Mouse (Mus musculus): ENCODE data around the gene Cers6. TPM values are rescaled to one million over a fixed set of nuclear protein-coding genes. Genes with fewer than 3 reads are reported as not detected.

Cers6 gene
- polyA plus RNA-seq, 1 experiment, result 78.2 TPM

DNA sequence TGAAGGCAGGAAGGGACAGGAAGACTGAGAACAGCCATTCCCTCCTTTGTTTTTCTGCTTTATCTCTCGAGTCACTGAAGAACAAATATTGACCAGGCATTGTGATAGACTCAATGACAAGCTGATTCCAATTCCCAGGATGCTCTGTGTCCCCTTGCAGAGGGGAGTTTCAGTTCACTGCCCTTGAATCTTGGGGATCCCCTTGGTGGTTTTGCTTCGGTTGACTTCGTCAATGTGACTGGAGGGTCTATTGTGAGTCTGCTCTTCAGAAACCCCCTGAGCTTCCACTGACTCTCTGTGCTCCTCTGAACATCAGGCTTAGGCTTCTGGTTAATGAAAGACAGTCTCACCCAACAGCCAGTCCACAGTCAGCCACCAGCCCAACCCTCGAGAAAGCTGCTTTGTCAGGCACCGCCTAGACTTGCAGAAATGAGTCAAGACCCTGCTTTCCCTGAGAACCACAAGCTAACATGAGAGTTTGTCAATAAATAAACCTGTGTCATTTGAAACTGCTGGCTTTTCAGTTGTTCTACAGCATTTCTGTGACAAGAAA, 271.3 kb downstream of the Cers6 start:
- H3K4me1 ChIP-seq (ENCODE audit: control insufficient read depth, insufficient read depth, low read length), result 0 out of 2 replicates have a peak, but pooled peaks cover 3% of the 10 kb centered on the region
- H3K4me3 ChIP-seq (ENCODE audit: insufficient read depth, low read length), result no peak overlapping the region
- TF ChIP-seq CTCF (IDR thresholded peaks at IDR 0.05; ENCODE audit: borderline replicate concordance, insufficient read depth, low read length) (no peak), POLR2A (IDR thresholded peaks at IDR 0.05; ENCODE audit: low read depth, low read length) (no peak)
- H3K27ac ChIP-seq (ENCODE audit: insufficient read depth, low read length), result no peak overlapping the region

DNA sequence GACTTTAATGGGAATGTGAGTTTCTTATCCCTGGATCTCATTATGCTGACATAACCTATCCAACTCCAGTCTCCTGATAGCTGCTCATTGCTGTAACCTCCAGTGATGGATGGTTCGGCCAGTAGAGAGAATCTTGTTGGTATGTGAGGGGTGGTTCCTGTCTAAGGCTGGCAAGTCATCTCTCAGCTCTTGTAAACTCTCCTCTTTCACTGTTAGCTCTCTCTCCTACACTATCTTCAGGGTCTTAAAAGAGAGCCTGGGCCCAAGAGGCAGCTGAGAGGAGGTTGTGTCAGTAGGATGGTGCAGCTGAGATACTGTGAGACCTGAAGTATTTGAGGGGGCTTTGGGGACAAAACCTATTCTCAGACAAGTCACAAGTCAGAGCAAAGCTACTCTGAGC, 272.9 kb downstream of the Cers6 start:
- TF ChIP-seq CTCF (IDR thresholded peaks at IDR 0.05; ENCODE audit: borderline replicate concordance, insufficient read depth, low read length) (no peak), POLR2A (IDR thresholded peaks at IDR 0.05; ENCODE audit: low read depth, low read length) (no peak)
- Histone ChIP-seq H3K4me1 (ENCODE audit: control insufficient read depth, insufficient read depth, low read length) (0 out of 2 replicates have a peak, but pooled peaks cover 3% of the 10 kb centered on the region), H3K27ac (ENCODE audit: insufficient read depth, low read length) (no peak overlapping the region), H3K4me3 (ENCODE audit: insufficient read depth, low read length) (no peak overlapping the region)

DNA sequence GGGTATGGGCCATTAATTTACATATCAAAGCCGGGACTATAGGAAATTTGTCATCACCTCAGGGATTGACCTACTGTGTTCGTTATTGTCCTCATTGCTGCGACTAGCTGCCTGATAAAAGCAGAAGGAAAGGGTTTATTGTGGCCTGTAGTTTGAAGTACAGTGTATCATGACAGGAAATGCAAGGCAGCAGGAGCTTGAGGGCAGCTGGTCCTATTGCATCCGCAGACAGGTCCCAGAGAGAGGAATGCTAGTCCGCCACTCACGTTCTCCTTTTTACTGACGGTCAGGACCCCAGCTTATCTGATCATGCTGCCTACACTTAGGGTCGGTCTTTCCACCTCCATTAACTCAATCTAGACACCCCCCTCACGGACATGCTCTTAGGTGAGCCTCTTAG, 273.7 kb downstream of the Cers6 start:
- H3K4me1 ChIP-seq (ENCODE audit: control insufficient read depth, insufficient read depth, low read length), result 0 out of 2 replicates have a peak, but pooled peaks cover 3% of the 10 kb centered on the region
- TF ChIP-seq POLR2A (IDR thresholded peaks at IDR 0.05; ENCODE audit: low read depth, low read length) (no peak), CTCF (IDR thresholded peaks at IDR 0.05; ENCODE audit: borderline replicate concordance, insufficient read depth, low read length) (no peak)
- no peak overlapping the region for H3K4me3 ChIP-seq (ENCODE audit: insufficient read depth, low read length)
- H3K27ac ChIP-seq (ENCODE audit: insufficient read depth, low read length), result no peak overlapping the region

DNA sequence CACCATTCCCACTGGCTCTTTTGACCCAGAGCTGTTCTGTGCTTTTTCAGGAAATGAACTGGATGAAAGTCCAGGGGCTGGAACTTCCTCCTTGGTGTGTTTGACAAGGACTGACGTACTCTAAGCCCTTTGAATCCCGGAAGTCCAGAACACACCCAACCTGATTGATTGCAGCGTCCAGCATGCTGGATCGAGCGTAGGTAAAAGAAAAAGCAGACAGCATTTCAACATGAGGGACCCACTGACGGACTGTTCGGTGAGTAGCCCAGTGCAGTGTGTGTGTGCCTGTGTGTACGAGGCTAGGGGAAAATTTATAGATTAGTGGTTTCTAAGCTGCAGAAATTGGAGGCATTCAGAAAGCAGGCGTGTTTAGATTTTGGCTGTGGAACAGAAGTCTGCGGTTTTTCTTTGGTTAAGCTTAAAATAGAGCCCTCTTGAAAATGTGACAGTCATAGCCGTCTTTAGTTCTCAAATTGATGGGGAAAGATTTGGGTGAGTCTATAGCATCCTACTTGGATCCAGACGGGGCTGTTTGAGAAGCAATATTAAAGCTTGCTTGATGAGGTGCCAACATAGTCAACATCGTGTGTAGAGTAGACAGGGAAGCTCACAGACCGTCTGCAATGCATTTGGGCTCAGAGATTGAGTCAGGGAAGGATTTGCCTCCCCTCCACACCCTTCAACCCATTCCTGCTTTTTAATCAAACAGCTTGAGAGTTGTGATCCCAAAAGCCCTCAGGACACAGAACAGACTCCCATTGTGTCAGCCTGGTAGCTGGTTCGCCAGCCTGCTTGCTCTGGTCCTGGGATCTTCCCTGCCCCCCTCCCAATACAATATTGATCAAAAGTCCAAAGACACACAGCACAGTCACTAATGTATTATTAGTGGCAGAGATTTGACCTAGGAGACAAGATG, 274.7 kb downstream of the Cers6 start, which contains the start of gene Nostrin:
Gene Nostrin, plus strand, starts transcription at position 140 of the 916 bp plus-strand sequence.
- no peak for TF ChIP-seq POLR2A (IDR thresholded peaks at IDR 0.05; ENCODE audit: low read depth, low read length)
- no peak for TF ChIP-seq CTCF (IDR thresholded peaks at IDR 0.05; ENCODE audit: borderline replicate concordance, insufficient read depth, low read length)
- no peak within 1 kb of the TSS for H3K4me3 ChIP-seq (ENCODE audit: insufficient read depth, low read length)
- H3K4me1 ChIP-seq (ENCODE audit: control insufficient read depth, insufficient read depth, low read length), result 0 out of 2 replicates have a peak, but pooled peaks cover 3% of the 10 kb centered on the region
- peak within 1 kb of the TSS; percentile 31; the same call in 1 of the 2 replicates for H3K27ac ChIP-seq (ENCODE audit: insufficient read depth, low read length)

DNA sequence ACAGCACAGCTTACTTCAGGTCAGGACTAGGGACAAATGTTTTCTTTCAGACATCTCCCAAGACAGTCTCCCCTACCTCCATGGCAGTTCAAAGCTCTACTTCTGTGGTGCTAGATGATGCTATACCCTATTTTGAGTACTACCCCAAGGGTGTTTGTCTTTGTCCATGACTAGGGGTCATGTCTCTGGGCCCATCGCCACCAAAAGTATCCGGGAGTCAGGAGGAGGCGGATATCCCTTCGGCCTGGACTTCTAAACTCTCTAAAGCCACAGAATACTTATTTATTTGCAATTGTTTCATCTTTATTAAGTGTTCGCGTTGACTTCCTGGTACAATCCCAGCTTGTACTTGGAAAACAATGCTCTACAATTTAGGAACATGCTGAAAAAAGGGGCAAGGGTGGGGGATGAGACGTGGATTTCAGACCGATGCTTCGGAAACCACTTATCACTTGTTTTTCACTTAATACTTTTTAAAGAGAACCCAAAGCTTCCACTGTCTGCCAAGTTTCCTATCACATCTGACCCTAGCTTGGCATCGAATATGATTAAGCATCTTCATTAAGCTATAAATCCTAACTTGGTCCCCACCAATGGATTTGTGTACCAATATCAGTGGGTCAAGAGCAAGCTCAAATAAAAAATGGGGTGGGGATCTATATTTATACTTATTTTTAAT, 276.3 kb downstream of the Cers6 start:
- no peak overlapping the region for H3K27ac ChIP-seq (ENCODE audit: insufficient read depth, low read length)
- H3K4me3 ChIP-seq (ENCODE audit: insufficient read depth, low read length), result no peak overlapping the region
- no peak for TF ChIP-seq POLR2A (IDR thresholded peaks at IDR 0.05; ENCODE audit: low read depth, low read length)
- TF ChIP-seq CTCF (IDR thresholded peaks at IDR 0.05; ENCODE audit: borderline replicate concordance, insufficient read depth, low read length), result no peak
- H3K4me1 ChIP-seq (ENCODE audit: control insufficient read depth, insufficient read depth, low read length), result 0 out of 2 replicates have a peak, but pooled peaks cover 3% of the 10 kb centered on the region

DNA sequence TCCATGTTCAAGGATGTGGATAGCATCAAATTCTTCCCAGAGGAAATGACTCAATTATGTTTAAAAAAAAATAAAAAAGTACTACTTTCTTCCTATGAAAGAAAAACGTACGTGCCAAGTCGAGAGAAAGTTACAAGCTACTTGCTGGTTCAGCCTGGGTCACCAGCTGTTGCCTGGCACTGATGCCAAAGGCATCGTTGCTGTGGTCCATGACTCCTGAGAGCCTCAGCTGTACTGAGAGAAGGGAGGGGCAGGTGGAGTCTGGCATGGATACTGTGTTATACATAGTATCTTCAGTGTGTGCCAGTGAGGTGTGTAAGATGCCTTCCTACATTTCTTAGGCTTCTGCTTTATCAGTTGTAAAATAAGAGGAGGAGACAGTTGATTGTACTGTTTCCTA, 277.5 kb downstream of the Cers6 start:
- TF ChIP-seq POLR2A (IDR thresholded peaks at IDR 0.05; ENCODE audit: low read depth, low read length), result no peak
- no peak for TF ChIP-seq CTCF (IDR thresholded peaks at IDR 0.05; ENCODE audit: borderline replicate concordance, insufficient read depth, low read length)
- H3K4me1 ChIP-seq (ENCODE audit: control insufficient read depth, insufficient read depth, low read length), result 0 out of 2 replicates have a peak, but pooled peaks cover 3% of the 10 kb centered on the region
- no peak overlapping the region for H3K27ac ChIP-seq (ENCODE audit: insufficient read depth, low read length)
- H3K4me3 ChIP-seq (ENCODE audit: insufficient read depth, low read length), result no peak overlapping the region

DNA sequence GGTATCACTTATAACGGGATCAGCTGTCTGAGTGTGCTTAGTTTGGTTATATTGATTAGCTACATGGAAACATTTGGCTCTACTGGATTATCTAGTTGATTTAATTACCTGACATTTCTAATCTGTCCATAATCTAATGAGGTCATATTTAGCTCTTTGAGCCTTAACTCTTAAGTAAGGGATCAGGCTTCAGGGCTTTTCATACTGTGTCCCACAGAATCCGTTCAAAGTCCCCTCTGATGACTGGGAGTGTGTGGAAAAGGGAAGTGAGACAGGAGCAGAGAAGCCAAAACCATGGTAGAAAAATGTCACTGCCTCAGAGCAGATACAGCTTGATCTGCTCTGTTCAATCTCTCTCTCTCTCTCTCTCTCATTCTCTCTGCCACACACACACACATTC, 279.0 kb downstream of the Cers6 start:
- Histone ChIP-seq H3K4me1 (ENCODE audit: control insufficient read depth, insufficient read depth, low read length) (0 out of 2 replicates have a peak, but pooled peaks cover 3% of the 10 kb centered on the region), H3K27ac (ENCODE audit: insufficient read depth, low read length) (no peak overlapping the region), H3K4me3 (ENCODE audit: insufficient read depth, low read length) (no peak overlapping the region)
- TF ChIP-seq CTCF (IDR thresholded peaks at IDR 0.05; ENCODE audit: borderline replicate concordance, insufficient read depth, low read length), result no peak
- no peak for TF ChIP-seq POLR2A (IDR thresholded peaks at IDR 0.05; ENCODE audit: low read depth, low read length)

DNA sequence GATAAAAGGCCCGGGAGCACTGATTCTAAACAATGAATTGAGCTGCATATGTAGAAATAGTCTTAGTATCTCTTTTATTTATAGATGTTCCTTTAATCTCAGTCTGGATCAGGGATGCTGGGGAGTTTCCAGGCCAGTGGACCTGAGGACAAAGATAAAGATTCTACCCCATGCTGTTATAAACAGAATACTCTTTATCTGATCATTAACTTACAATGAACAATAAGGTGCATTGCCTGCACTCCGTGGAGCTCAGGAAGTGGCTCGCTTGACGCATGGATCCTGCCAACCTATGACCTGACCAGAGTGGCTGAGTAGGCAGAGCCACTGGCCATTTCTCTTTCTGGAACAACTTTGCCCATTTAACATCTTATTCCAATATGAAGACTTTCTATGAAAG, 279.6 kb downstream of the Cers6 start:
- no peak for TF ChIP-seq POLR2A (IDR thresholded peaks at IDR 0.05; ENCODE audit: low read depth, low read length)
- no peak for TF ChIP-seq CTCF (IDR thresholded peaks at IDR 0.05; ENCODE audit: borderline replicate concordance, insufficient read depth, low read length)
- no peak overlapping the region for H3K27ac ChIP-seq (ENCODE audit: insufficient read depth, low read length)

DNA sequence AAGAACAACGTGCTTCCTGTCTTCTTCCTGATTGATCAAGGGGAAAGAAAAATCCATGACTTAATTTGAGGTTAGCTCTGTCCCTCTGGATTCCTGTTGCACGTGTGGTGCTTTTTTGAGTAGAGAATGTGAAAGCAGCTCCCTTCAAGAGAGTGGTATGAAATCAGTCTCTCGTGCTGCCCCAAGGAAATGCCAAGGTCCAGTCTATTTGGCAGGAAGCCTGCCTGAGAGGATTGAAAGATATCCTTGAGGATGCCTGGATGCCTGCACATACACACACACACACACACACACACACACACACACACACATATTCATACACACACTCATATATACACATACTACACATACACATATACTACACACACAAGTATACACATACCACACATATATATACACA, 287.4 kb downstream of the Cers6 start:
- no peak overlapping the region for H3K4me3 ChIP-seq (ENCODE audit: insufficient read depth, low read length)
- no peak overlapping the region for H3K27ac ChIP-seq (ENCODE audit: insufficient read depth, low read length)
- no peaks in the 10 kb centered on the region for H3K4me1 ChIP-seq (ENCODE audit: control insufficient read depth, insufficient read depth, low read length)
- TF ChIP-seq POLR2A (IDR thresholded peaks at IDR 0.05; ENCODE audit: low read depth, low read length), result no peak
- TF ChIP-seq CTCF (IDR thresholded peaks at IDR 0.05; ENCODE audit: borderline replicate concordance, insufficient read depth, low read length), result no peak

More for the DNA sequence above, 279.6 kb downstream of the Cers6 start:
- Histone ChIP-seq H3K4me1 (ENCODE audit: control insufficient read depth, insufficient read depth, low read length) (0 out of 2 replicates have a peak, but pooled peaks cover 3% of the 10 kb centered on the region), H3K4me3 (ENCODE audit: insufficient read depth, low read length) (no peak overlapping the region)
